Mouse (Mus musculus): ENCODE measurements at regions not wholly inside any gene's neighbourhood (a gene's known extent, or its start where the extent isn't known, plus 50 kb on each side); places are given as distances from the start of the nearest gene placed in this dataset.

GRCm38 (mm10) chr9:94467846-94468245 is 70.0 kb downstream of the 1190002N15Rik start:
- no peak for DNase-seq

- DNase-seq: peak; percentile 17
Observed at GRCm38 (mm10) chr9:94456085-94456531, 81.8 kb downstream of the 1190002N15Rik start.

- no peak for DNase-seq
Observed at GRCm38 (mm10) chr9:94455466-94455865, 82.4 kb downstream of the 1190002N15Rik start.

- no peak for DNase-seq
Observed at GRCm38 (mm10) chr9:94449911-94450310, 88.0 kb downstream of the 1190002N15Rik start.

GRCm38 (mm10) chr9:94446182-94446763 is 91.6 kb downstream of the 1190002N15Rik start:
- no peak for DNase-seq

- DNase-seq: no peak
Observed at GRCm38 (mm10) chr9:94444140-94444789, 93.6 kb downstream of the 1190002N15Rik start.

- no peak for DNase-seq
Observed at GRCm38 (mm10) chr9:94441393-94441792, 96.5 kb downstream of the 1190002N15Rik start.

GRCm38 (mm10) chr9:94433468-94433867 is 104.4 kb downstream of the 1190002N15Rik start:
- no peak for DNase-seq

GRCm38 (mm10) chr9:94432144-94432747 is 105.6 kb downstream of the 1190002N15Rik start:
- DNase-seq: no peak

- DNase-seq: no peak
Observed at GRCm38 (mm10) chr9:94431540-94431939, 106.3 kb downstream of the 1190002N15Rik start.

GRCm38 (mm10) chr9:94430996-94431395 is 106.9 kb downstream of the 1190002N15Rik start:
- DNase-seq: no peak

GRCm38 (mm10) chr9:94426740-94427139 is 111.1 kb downstream of the 1190002N15Rik start:
- DNase-seq: no peak

- DNase-seq: no peak
Observed at GRCm38 (mm10) chr9:94425804-94426203, 112.1 kb downstream of the 1190002N15Rik start.

GRCm38 (mm10) chr9:94424438-94425135 is 113.3 kb downstream of the 1190002N15Rik start:
- no peak for DNase-seq

- no peak for DNase-seq
Observed at GRCm38 (mm10) chr9:94410546-94410945, 127.3 kb downstream of the 1190002N15Rik start.

GRCm38 (mm10) chr9:94410042-94410441 is 127.8 kb downstream of the 1190002N15Rik start:
- DNase-seq: no peak

- no peak for DNase-seq
Observed at GRCm38 (mm10) chr9:94408635-94409323, 129.1 kb downstream of the 1190002N15Rik start.

GRCm38 (mm10) chr9:94407671-94408070 is 130.2 kb downstream of the 1190002N15Rik start:
- no peak for DNase-seq

- DNase-seq: peak; percentile 80
Observed at GRCm38 (mm10) chr9:94404551-94404950, 133.3 kb downstream of the 1190002N15Rik start.

- no peak for DNase-seq
Observed at GRCm38 (mm10) chr9:94400596-94400995, 137.3 kb downstream of the 1190002N15Rik start.

GRCm38 (mm10) chr9:94395215-94395614 is 142.7 kb downstream of the 1190002N15Rik start:
- DNase-seq: no peak

- no peak for DNase-seq
Observed at GRCm38 (mm10) chr9:94386190-94386589, 151.7 kb downstream of the 1190002N15Rik start.

GRCm38 (mm10) chr9:94382293-94382692 is 155.6 kb downstream of the 1190002N15Rik start:
- DNase-seq: peak; percentile 60

All from cerebellum, adult 9-10 months (tissue).